Mouse (Mus musculus) embryo, embryonic 10.5 days (tissue): ENCODE data around the gene Parp14.

Experiments used
- DNase-seq: peaks from one replicate; pipeline ENCODE4 v3.0.0-alpha.2; 2015; ENCODE audit warnings: low spot score

Parp14 gene

GRCm38 (mm10) chr16:35870581-35871047 lies 730 bp downstream of the Parp14 start:
- peak; percentile 37 for DNase-seq

GRCm38 (mm10) chr16:35869656-35870055 lies 1.7 kb downstream of the Parp14 start:
- no peak for DNase-seq

- no peak for DNase-seq
These were observed 2.2 kb downstream of the Parp14 start for GRCm38 (mm10) chr16:35869126-35869525.

- DNase-seq = no peak
These were observed 3.6 kb downstream of the Parp14 start for GRCm38 (mm10) chr16:35867726-35868125.

- no peak for DNase-seq
These were observed 9.3 kb downstream of the Parp14 start for GRCm38 (mm10) chr16:35862057-35862456.

GRCm38 (mm10) chr16:35860236-35860635 lies 11.1 kb downstream of the Parp14 start:
- DNase-seq = no peak

GRCm38 (mm10) chr16:35856766-35857165 lies 14.6 kb downstream of the Parp14 start:
- no peak for DNase-seq

- no peak for DNase-seq
These were observed 15.5 kb downstream of the Parp14 start for GRCm38 (mm10) chr16:35855846-35856245.

GRCm38 (mm10) chr16:35847138-35847537 lies 24.2 kb downstream of the Parp14 start:
- DNase-seq = no peak

GRCm38 (mm10) chr16:35839680-35840079 lies 31.7 kb downstream of the Parp14 start:
- DNase-seq = peak; percentile 48

GRCm38 (mm10) chr16:35834653-35835052 lies 36.7 kb downstream of the Parp14 start:
- DNase-seq = no peak

- no peak for DNase-seq
These were observed 38.4 kb downstream of the Parp14 start for GRCm38 (mm10) chr16:35832926-35833325.

GRCm38 (mm10) chr16:35829999-35830398 lies 41.3 kb downstream of the Parp14 start:
- DNase-seq = peak; percentile 22

- peak; percentile 88 for DNase-seq
These were observed 53.9 kb downstream of the Parp14 start for GRCm38 (mm10) chr16:35817255-35818089.

- DNase-seq = no peak
These were observed 58.2 kb downstream of the Parp14 start for GRCm38 (mm10) chr16:35813119-35813518.

- DNase-seq = no peak
These were observed 62.5 kb downstream of the Parp14 start for GRCm38 (mm10) chr16:35808838-35809237.

- DNase-seq = no peak
These were observed 63.7 kb downstream of the Parp14 start for GRCm38 (mm10) chr16:35807663-35807992.

GRCm38 (mm10) chr16:35806973-35807662 lies 64.2 kb downstream of the Parp14 start:
- DNase-seq = no peak

- DNase-seq = no peak
These were observed 67.6 kb downstream of the Parp14 start for GRCm38 (mm10) chr16:35803723-35804122.

- DNase-seq = no peak
These were observed 69.2 kb downstream of the Parp14 start for GRCm38 (mm10) chr16:35802163-35802562.

- no peak for DNase-seq
These were observed 79.3 kb downstream of the Parp14 start for GRCm38 (mm10) chr16:35791962-35792521.

- DNase-seq = no peak
These were observed 83.0 kb downstream of the Parp14 start for GRCm38 (mm10) chr16:35788330-35788729.
